Mouse (Mus musculus) neutrophil, adult 83 days (primary cell): ENCODE data around the gene E2f6. TPM values are rescaled to one million over a fixed set of nuclear protein-coding genes. Genes with fewer than 3 reads are reported as not detected.

Experiments used
- total RNA-seq, 2 experiments: library from RNA; stranded (reverse); gene quantifications; one replicate each; pipeline ENCODE4 v1.2.4; 2023

Gene E2f6
- 10 to 100 TPM; 13.0 to 13.6 TPM for total RNA-seq

DNA sequence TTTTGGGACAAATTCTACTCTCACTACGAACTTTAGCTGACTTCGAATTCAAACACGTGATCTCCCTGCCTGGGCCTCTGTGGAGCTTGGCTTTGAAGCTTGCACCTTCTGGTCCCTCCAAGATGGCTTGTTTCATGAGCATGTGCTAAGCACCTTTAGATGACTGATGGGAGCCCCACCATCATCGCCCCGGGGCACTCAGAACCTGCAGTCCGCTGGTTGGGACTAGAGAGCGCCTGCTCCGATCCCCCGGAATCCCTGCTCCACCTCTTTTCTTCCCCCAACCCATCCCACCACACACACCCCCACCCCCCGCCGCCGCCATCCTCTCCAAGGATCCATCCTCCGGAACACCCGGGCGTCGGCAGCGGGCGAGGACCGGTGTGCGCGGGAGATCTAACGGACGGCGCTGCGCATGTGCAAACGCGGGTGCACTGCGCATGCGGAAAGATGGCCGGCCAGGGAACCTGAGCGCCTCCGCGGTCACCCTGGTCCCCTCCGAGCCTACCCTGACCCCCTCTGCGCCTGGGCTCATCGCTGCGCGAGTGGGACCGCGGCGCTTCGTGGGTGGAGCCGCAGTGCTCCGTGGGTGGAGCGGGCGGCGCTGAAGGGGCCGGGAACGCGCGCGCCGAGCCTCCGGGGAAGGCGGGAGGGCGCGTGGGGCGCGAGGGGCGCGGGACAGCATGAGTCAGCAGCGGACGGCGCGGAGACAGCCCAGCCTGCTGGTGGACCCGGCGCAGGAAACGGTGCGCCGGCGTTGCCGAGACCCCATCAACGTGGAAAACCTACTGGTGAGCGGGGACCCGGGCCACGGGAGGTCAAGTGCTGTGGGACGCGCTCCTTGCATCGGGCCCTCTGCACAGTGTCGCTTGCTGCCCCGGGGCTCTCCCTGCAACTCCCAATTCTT lies at the start of gene E2f6:
TSS of gene E2f6 (plus strand) at position 439 of the 907 bp plus-strand sequence.

DNA sequence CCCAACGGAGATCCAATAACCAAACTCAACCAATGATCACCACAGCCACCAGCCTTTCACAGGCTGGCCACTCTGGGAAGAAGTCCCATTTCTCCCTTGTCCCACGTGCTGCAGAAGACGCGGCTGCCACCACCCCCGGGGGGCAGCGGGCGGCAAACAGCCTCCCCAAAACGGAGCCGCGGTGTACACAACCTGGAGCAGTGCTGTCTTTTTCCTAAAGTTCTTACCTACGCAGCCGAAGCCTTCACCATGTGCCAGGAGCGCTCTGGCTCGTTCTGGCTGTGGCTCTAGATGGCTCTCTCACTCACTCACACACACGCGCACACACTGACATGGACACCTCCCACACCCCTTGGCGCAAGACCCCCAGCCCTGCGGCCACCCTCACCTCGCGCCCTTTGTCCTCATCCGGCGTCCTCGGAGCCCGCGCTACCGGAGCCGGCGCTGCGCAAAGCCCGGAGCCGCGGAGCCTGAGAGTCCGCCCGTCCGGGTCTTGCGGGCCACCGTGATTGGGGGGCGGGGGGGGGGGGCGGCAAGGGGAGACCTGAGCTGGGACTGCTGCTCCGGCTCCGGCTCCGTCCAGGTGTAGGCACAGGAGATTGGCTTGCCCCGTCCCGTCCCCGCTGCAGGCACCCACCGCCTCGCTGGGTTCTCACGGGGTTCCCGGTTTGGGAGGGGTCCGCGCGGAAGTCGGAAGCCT lies 10.4 kb upstream of the E2f6 start, which contains the start of gene Greb1:
TSS of gene Greb1 (minus strand) at position 628 of the 700 bp plus-strand sequence.

Other genes starting within 250 kb of the E2f6 start
- 1 to 10 TPM; 6.0 to 6.6 TPM for gene Lpin1, start 200.0 kb upstream of the E2f6 start, total RNA-seq
- gene Ntsr2, start 157.6 kb upstream of the E2f6 start, total RNA-seq, result not detected
- under 1 TPM in 1 of 2 experiments, not detected in 1; 0.79 TPM for gene Greb1, start 10.1 kb upstream of the E2f6 start, total RNA-seq
- 10 to 100 TPM; 45.6 to 47.3 TPM for gene Rock2, start 83.9 kb downstream of the E2f6 start, total RNA-seq
- 10 to 100 TPM; 73.0 to 79.6 TPM for gene Pqlc3, start 189.4 kb downstream of the E2f6 start, total RNA-seq
- gene 2410004P03Rik, start 200.8 kb downstream of the E2f6 start, total RNA-seq, result under 1 TPM; 0.57 to 0.61 TPM